Mouse (Mus musculus) forebrain, embryonic 12.5 days (tissue): Measurements from ENCODE around the gene Rhbdf1. TPM values are rescaled to one million over a fixed set of nuclear protein-coding genes. Genes with fewer than 3 reads are reported as not detected.

Source experiments
- ATAC-seq: fragments of 200-750 bp; cut with Nextera tagmentation; 2 replicates; pipeline ENCODE4 v1.8.0; 2017; ENCODE audit warnings: moderate TSS enrichment; ENCODE audit not compliant: low FRiP score
- H3K27ac ChIP-seq: fragments of 300-500 bp; sonication (generic); 2 replicates; pipeline ENCODE4 v1.5.1; 2016; ENCODE audit warnings: mild to moderate bottlenecking
- H3K27me3 ChIP-seq: fragments of 300-500 bp; sonication (generic); 2 replicates; pipeline ENCODE4 v1.6.1; 2016; ENCODE audit warnings: mild to moderate bottlenecking
- H3K36me3 ChIP-seq: fragments of 300-500 bp; sonication (generic); replicated peaks from 2 replicates; pipeline ENCODE4 v1.6.1; 2016; ENCODE audit warnings: mild to moderate bottlenecking
- H3K4me1 ChIP-seq: fragments of 300-500 bp; sonication (generic); 2 replicates; pipeline ENCODE4 v1.6.1; 2016
- H3K4me2 ChIP-seq: fragments of 300-500 bp; sonication (generic); 2 replicates; pipeline ENCODE4 v1.6.1; 2016; ENCODE audit warnings: mild to moderate bottlenecking, moderate library complexity
- H3K4me3 ChIP-seq: fragments of 300-500 bp; sonication (generic); replicated peaks from 2 replicates; pipeline ENCODE4 v1.5.1; 2016; ENCODE audit warnings: mild to moderate bottlenecking
- H3K9ac ChIP-seq: fragments of 300-500 bp; sonication (generic); 2 replicates; pipeline ENCODE4 v1.6.1; 2016; ENCODE audit warnings: mild to moderate bottlenecking
- H3K9me3 ChIP-seq: fragments of 300-500 bp; sonication (generic); 2 replicates; pipeline ENCODE4 v1.6.1; 2016
- WGBS: fragments of 180-500 bp; shearing (Covaris S2); methylation state at CpG from one replicate; pipeline ENCODE4 v1.1.7; 2016; 5-methylcytosine and 5-hydroxymethylcytosine counted together
- polyA plus RNA-seq: library from polyadenylated mRNA; unstranded; fragments of >200 nt; fragmentation: Nextera tagmentation; extraction: Ambion mirVana; gene quantifications from 2 replicates; pipeline ENCODE4 v1.2.1, GENCODE M21; 2016

Gene Rhbdf1
- polyA plus RNA-seq, 1 experiment from 2014 or later: 18.3 TPM

DNA sequence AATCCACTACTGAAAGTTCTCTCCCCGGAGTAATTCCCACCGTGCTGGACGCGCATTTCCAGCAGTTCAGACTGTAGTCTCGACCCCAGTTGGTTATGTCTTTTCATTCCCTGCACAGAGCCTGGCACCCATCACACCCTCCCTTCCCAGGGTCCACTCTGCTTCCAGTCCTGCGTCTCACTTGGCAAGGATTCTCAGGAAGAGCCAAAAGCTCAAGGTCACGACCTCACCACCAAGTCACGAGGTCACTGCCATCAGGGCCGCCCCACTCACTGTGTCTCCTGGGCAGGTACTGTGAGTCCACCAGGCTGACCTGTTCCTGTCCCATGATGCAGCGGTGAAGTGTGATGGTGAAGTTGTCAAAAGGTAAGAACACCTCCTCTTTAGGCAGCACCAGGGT, 28.0 kb downstream of the Rhbdf1 start:
- peaks cover 8% of the 10 kb centered on the region; the same call in 1 of the 2 replicates for H3K27me3 ChIP-seq
- 81% methylated on average over 10 of the region's 10 CpGs for WGBS
- no peaks in the 10 kb centered on the region for H3K9me3 ChIP-seq
- H3K27ac ChIP-seq: no peak overlapping the region
- H3K36me3 ChIP-seq: no peaks in the 10 kb centered on the region
- no peak for ATAC-seq
- H3K9ac ChIP-seq: no peak overlapping the region
- H3K4me1 ChIP-seq: peaks cover 5% of the 10 kb centered on the region; the same call in 1 of the 2 replicates
- H3K4me2 ChIP-seq: no peak overlapping the region
- no peak overlapping the region for H3K4me3 ChIP-seq

DNA sequence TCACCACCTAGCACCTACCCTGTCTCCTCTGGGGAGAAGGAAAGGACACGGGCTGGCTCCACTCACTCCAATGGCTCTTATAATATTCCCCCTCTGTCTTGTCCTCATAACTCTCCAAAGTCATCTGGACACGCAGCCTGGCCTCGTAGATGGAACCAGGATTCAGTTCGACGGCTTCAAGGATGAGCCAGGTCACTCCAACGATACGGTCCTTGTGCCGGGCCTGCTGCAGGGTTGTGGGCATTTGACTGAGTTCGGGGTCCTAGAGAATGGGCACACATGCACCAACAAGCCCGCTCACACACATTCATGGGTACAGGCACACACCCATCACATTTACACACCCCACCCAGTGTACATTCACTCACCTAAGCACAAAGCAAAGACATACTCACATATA, 28.9 kb downstream of the Rhbdf1 start:
- H3K27me3 ChIP-seq: peaks cover 8% of the 10 kb centered on the region; the same call in 1 of the 2 replicates
- WGBS: 93% methylated on average over 10 of the region's 10 CpGs
- peaks cover 5% of the 10 kb centered on the region; the same call in 1 of the 2 replicates for H3K4me1 ChIP-seq
- no peaks in the 10 kb centered on the region for H3K9me3 ChIP-seq
- H3K4me3 ChIP-seq: no peak overlapping the region
- H3K4me2 ChIP-seq: no peak overlapping the region
- H3K27ac ChIP-seq: no peak overlapping the region
- no peak for ATAC-seq
- H3K36me3 ChIP-seq: no peaks in the 10 kb centered on the region
- H3K9ac ChIP-seq: no peak overlapping the region

DNA sequence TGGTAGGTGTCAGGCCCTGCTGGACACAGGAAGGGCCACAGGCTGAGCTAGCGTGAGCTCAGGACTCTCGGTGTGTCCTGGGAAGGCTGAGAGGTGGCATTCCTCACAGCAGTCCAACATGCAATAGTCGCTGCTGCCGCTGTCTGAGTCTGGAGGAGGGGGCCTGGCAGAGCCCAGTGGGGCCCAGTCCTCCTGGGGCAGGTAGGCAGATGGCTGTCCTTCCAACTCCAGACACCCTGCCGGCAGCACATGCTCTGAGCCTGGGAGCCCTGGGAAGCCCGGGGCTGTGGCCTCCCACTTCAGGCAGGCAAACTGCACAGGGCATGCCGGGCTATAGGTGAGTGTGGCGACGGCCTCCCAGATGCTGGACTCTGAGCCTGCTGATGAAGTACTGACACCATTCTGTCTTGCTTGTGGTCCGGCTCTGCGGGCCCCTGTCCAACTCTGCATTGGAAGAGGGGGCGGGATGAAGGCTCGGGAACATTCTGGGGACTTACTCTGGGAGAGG, 31.4 kb downstream of the Rhbdf1 start:
- no peak overlapping the region for H3K9ac ChIP-seq
- no peaks in the 10 kb centered on the region for H3K9me3 ChIP-seq
- peaks cover 8% of the 10 kb centered on the region; the same call in 1 of the 2 replicates for H3K27me3 ChIP-seq
- no peaks in the 10 kb centered on the region for H3K36me3 ChIP-seq
- H3K27ac ChIP-seq: no peak overlapping the region
- no peak overlapping the region for H3K4me2 ChIP-seq
- whole genome bisulfite sequencing: 82% methylated on average over 13 of the region's 13 CpGs
- H3K4me1 ChIP-seq: no peaks in the 10 kb centered on the region
- no peak for ATAC-seq
- H3K4me3 ChIP-seq: no peak overlapping the region

DNA sequence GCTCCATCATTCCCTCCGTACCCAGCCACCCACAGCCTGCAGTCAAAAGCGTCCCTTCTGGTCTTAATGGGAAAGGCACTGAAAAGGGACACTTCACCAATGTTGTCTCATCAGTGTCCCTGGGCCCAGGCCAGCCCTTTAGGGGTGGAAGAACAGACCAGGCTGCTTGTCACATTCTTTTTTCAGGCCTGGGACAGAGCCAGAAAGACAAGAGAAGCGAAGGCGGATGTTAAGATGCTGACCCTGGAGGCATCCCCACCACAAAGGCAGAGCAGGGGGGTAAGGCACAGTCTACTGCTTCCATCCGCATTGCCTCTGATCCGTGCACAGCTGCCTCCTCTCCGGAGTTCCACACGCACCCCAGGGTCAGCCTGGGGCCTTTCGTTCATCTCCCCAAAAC, 32.0 kb downstream of the Rhbdf1 start:
- WGBS: 82% methylated on average over 9 of the region's 9 CpGs

DNA sequence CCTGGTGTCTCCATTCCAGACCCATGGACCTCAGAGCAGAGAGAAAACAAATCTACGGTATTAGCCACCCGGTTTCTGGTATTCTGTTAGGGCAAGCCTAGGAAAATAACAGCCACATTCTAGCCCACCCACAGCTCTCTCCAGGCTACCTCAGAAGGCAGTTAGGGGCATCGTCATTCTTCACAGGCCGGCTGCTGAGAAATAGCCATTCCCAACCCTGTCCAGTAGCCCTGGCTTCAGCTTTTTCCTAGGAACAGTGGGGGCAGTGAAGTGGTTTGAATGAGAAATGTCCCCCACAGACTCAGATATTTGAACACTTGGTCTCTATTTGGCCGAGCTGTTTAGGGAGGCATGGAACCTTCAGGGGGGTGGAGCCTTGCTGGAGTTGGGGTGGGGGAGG, 32.7 kb downstream of the Rhbdf1 start:
- WGBS: 80% methylated on average over 5 of the region's 5 CpGs

More for the DNA sequence above, 32.0 kb downstream of the Rhbdf1 start:
- Histone ChIP-seq H3K4me2 (no peak overlapping the region), H3K27ac (no peak overlapping the region), H3K9ac (no peak overlapping the region), H3K4me1 (no peaks in the 10 kb centered on the region), H3K36me3 (no peaks in the 10 kb centered on the region), H3K9me3 (no peaks in the 10 kb centered on the region), H3K27me3 (peaks cover 4% of the 10 kb centered on the region; the same call in 1 of the 2 replicates), H3K4me3 (no peak overlapping the region)
- no peak for ATAC-seq

DNA sequence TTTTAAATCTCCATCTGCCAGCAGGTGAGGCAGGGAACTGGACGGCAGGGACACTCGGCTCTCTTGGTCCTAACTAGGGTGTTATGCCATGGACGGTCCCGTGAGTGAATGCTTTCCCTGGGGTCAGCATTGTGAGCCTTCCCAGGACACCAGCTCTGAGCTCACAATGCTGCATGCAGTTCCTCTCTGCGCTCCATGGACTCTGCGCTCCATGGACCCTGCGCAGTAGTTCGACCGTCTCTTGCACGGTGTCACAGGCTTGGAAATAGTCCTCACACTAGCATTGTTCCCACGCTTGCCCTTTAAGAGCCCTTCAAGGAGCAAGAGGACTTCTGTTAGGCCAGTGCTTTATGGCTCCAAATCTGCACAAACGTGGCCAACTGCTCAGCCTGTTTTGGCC, 33.2 kb downstream of the Rhbdf1 start:
- no peak overlapping the region for H3K4me3 ChIP-seq
- H3K9ac ChIP-seq: no peak overlapping the region
- H3K27me3 ChIP-seq: 0 out of 2 replicates have a peak, but pooled peaks cover under 1% of the 10 kb centered on the region
- H3K9me3 ChIP-seq: no peaks in the 10 kb centered on the region
- H3K4me1 ChIP-seq: no peaks in the 10 kb centered on the region
- no peak overlapping the region for H3K27ac ChIP-seq
- no peak overlapping the region for H3K4me2 ChIP-seq
- WGBS: 83% methylated on average over 12 of the region's 12 CpGs
- no peaks in the 10 kb centered on the region for H3K36me3 ChIP-seq
- no peak for ATAC-seq

More for the DNA sequence above, 32.7 kb downstream of the Rhbdf1 start:
- Histone ChIP-seq H3K9ac (no peak overlapping the region), H3K4me3 (no peak overlapping the region), H3K36me3 (no peaks in the 10 kb centered on the region), H3K4me2 (no peak overlapping the region), H3K4me1 (no peaks in the 10 kb centered on the region), H3K9me3 (no peaks in the 10 kb centered on the region), H3K27me3 (peaks cover 3% of the 10 kb centered on the region; the same call in 1 of the 2 replicates), H3K27ac (no peak overlapping the region)
- ATAC-seq: no peak

DNA sequence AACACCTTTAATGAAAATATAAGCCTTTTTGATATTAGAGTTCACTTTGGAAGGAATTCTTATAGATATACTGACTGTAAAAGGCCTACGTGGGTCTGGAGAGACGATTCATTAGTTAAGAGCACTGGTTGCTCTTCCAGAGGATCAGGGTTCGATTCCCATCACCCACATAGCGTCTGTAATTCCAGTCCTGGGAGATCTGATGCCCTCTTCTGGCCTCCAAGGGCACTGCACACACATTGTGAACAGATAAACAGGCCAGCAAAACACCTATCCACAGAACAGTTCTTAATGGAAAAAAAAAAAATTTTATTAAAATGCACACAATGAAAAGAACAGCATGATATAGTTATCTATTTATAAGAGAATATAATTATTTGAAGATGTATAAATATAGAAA, 34.8 kb downstream of the Rhbdf1 start:
- H3K4me1 ChIP-seq: no peaks in the 10 kb centered on the region
- no peak overlapping the region for H3K4me3 ChIP-seq
- no peak overlapping the region for H3K9ac ChIP-seq
- no peak for ATAC-seq
- H3K27ac ChIP-seq: no peak overlapping the region
- H3K4me2 ChIP-seq: no peak overlapping the region
- no peaks in the 10 kb centered on the region for H3K36me3 ChIP-seq
- no peaks in the 10 kb centered on the region for H3K9me3 ChIP-seq
- 92% methylated on average over 4 of the region's 4 CpGs for WGBS
- no peaks in the 10 kb centered on the region for H3K27me3 ChIP-seq

DNA sequence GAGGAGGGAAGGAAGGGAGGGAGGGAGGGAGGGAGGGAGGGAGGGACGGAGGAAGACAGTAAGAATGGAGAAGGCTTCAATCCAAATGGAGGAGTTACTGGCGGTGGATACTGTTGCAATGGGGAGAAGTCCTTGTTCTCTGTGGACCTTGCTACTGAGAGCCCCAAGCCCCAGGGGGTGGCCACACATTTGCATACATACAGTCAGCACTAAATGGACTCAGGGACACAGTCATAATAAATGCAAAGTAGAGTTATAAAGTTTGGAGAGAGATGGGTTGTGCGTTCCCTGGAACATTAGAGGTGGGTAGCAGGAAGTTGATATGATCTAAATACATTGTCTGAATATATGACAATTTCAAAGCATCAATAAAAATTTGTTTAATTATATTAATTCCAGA, 36.1 kb downstream of the Rhbdf1 start:
- ATAC-seq: no peak
- Histone ChIP-seq H3K4me2 (no peak overlapping the region), H3K4me1 (no peaks in the 10 kb centered on the region), H3K27ac (no peak overlapping the region), H3K4me3 (no peak overlapping the region), H3K9ac (no peak overlapping the region), H3K36me3 (no peaks in the 10 kb centered on the region), H3K27me3 (peaks cover 3% of the 10 kb centered on the region; the same call in 1 of the 2 replicates), H3K9me3 (no peaks in the 10 kb centered on the region)
- WGBS: 88% methylated on average over 3 of the region's 3 CpGs

DNA sequence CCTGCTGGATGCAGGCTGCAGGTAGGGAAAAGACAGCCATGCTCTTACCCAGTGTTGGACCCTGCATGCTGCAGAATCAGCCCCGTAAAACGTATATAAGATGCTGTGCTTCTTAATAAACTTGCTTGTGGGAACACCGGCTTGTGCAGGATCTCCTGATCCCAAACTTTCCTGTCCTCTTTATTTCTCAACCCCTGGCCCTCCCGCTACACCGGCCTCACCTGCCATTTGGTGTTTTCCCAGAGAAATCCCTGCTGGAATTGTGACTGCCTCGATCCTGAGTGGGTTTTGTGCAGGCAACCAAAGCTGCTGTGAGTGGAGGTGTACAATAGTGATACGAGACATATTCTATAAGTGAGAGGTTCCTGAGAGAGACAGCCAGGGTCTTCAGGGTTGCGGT, 37.6 kb downstream of the Rhbdf1 start:
- no peak for ATAC-seq
- Histone ChIP-seq H3K9me3 (no peaks in the 10 kb centered on the region), H3K9ac (no peak overlapping the region), H3K27ac (no peak overlapping the region), H3K36me3 (no peaks in the 10 kb centered on the region), H3K27me3 (peaks cover 3% of the 10 kb centered on the region; the same call in 1 of the 2 replicates), H3K4me3 (no peak overlapping the region), H3K4me2 (no peak overlapping the region), H3K4me1 (no peaks in the 10 kb centered on the region)
- WGBS: 89% methylated on average over 8 of the region's 8 CpGs

DNA sequence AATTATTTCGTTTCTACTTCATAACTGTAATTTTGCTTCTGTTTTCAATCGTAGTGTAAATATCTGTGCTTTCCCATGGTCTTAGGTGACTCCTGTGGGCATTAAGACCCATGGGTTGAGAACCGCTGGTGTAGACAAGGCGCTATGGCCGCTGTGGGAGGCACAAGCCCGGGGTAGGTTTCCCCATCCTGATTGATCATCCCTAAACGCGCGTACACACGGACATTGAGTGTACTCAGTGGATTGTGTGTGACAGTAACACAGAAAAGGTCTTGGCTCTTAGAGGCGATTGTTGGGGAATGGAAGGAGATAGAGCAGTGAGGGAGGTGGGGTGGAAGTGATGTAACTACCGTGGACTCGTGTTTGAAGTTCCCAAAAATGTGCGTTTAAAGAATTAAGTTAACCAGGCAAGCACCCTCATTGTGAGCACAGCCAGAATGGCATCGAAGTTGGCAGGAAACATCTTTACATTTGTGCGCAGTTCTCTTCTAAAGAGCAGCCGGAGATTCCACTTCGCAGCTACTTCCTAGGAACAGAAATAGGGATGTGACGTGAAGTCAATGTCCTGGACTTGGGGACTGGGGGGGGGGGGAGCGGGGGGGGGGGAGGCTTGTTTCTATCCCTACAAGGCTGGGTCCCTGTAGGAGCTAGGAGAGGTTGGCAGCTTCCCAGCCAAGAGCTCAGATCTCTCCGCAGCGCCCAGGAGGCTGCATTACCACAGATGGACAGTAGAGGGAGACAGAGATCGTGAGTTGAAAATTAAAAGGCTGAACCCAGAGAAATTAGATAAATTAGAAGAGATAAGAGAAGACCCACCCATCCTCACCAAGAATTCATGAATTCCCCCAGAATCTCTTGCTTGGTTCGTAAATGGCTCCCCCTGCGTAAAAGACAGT, 39.9 kb downstream of the Rhbdf1 start:
- peaks cover 3% of the 10 kb centered on the region; the same call in 1 of the 2 replicates for H3K27me3 ChIP-seq
- H3K9me3 ChIP-seq: 0 out of 2 replicates have a peak, but pooled peaks cover 2% of the 10 kb centered on the region
- no peaks in the 10 kb centered on the region for H3K36me3 ChIP-seq
- H3K4me2 ChIP-seq: no peak overlapping the region
- H3K4me1 ChIP-seq: no peaks in the 10 kb centered on the region
- H3K4me3 ChIP-seq: no peak overlapping the region
- 0 out of 2 replicates have a peak, but pooled peaks have one; percentile 39 for ATAC-seq
- 56% methylated on average over 22 of the region's 25 CpGs for WGBS
- no peak overlapping the region for H3K9ac ChIP-seq
- H3K27ac ChIP-seq: no peak overlapping the region

DNA sequence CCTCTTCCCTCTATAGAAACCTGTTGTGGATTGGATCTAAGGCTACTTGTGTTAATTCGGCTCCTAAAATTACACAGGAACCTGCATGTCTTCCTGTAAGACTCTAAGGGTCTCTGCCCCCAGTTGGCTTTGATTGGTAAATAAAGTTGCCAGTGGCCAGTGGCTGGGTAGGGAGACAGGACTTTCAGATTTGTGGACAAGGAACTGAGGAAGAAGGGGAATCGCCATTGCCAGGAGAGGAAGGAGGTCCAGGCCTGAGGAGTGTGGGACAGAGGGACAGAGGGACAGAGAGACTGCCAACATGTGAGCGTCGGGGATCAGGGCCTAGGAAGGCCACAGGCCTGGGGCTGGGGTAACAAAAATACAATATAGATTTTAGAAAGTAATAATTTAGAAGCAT, 40.9 kb downstream of the Rhbdf1 start:
- no peak overlapping the region for H3K4me2 ChIP-seq
- no peak overlapping the region for H3K4me3 ChIP-seq
- H3K27ac ChIP-seq: no peak overlapping the region
- 80% methylated on average over 4 of the region's 4 CpGs for WGBS
- no peak for ATAC-seq
- H3K9me3 ChIP-seq: 0 out of 2 replicates have a peak, but pooled peaks cover 2% of the 10 kb centered on the region
- H3K36me3 ChIP-seq: no peaks in the 10 kb centered on the region
- H3K4me1 ChIP-seq: no peaks in the 10 kb centered on the region
- H3K27me3 ChIP-seq: peaks cover 3% of the 10 kb centered on the region; the same call in 1 of the 2 replicates
- H3K9ac ChIP-seq: no peak overlapping the region

DNA sequence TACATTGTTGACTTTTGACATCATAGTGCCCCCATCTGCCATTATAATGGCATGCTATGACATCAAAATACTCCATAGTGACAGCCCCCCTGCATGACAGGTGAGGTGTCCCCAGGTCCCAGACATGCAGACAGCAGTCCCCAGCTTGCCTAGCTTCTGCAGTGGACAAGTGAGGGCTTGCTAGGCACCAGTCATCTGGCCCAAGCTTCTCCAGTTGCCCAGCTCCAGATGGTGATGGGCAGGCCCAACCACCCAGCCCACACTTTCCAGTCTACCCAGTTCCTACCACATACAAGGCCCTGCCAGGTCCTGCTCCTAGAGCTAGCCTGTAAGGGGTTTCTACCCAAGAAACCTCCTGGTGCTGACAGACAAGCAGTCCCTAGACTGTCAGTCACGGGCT, 43.6 kb downstream of the Rhbdf1 start:
- Histone ChIP-seq H3K4me1 (no peaks in the 10 kb centered on the region), H3K27ac (no peak overlapping the region), H3K4me2 (no peak overlapping the region), H3K36me3 (no peaks in the 10 kb centered on the region), H3K27me3 (peaks cover 3% of the 10 kb centered on the region; the same call in 1 of the 2 replicates), H3K9me3 (0 out of 2 replicates have a peak, but pooled peaks cover 2% of the 10 kb centered on the region), H3K9ac (no peak overlapping the region), H3K4me3 (no peak overlapping the region)
- ATAC-seq: no peak
- WGBS: 80% methylated on average over 1 of the region's 1 CpGs
